Mouse (Mus musculus): ENCODE results near the gene Mllt6. TPM values are rescaled to one million over a fixed set of nuclear protein-coding genes. Genes with fewer than 3 reads are reported as not detected.

The Mllt6 gene
- total and polyA plus RNA-seq, 3 experiments: 17.2 to 17.6 TPM; not detected in 1

DNA sequence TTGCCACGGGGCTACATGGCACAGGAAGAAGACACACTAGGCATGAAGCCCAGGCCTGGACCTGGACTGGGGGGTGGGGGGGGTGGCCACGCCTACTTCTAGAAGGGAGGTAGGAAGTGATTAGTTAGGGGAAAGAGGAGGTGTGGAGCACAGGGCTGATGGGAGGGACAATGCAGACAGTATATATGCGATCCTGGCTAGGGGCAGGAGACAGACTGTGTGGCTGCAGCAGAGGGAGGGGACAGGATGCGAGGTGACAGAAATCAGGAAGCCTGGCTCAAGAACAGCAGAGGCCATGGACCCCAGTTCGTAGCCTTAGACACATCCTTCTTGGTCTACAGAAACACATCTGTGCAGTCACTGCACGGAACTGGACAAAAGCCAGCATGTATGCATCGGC, 60.5 kb downstream of the Mllt6 start:
- no peak overlapping the region for H3K4me3 ChIP-seq (ENCODE audit: control insufficient read depth in 1 of 2, insufficient read depth in 1 of 2, low read depth in 2 of 2, low read length in 2 of 2)
- H3K27ac ChIP-seq (ENCODE audit: control insufficient read depth, low read depth, low read length): no peak overlapping the region
- no peak for DNase-seq (ENCODE audit: low read depth, low spot score)
- no peaks in the 10 kb centered on the region for H3K79me2 ChIP-seq (ENCODE audit: control insufficient read depth, insufficient read depth, low read length, poor library complexity)
- no peak overlapping the region for H3K9ac ChIP-seq (ENCODE audit: control insufficient read depth, low read depth, low read length, poor library complexity, severe bottlenecking)
- no peaks in the 10 kb centered on the region for H3K9me3 ChIP-seq (replicated peaks; ENCODE audit: insufficient read depth, low read length)
- H3K36me3 ChIP-seq (ENCODE audit: control insufficient read depth in 1 of 2, insufficient read depth in 2 of 2, low read length in 2 of 2): peaks cover 0 to 17% of the 10 kb centered on the region in 2 experiments; a peak in 2 of 4 replicates
- no peaks in the 10 kb centered on the region; a peak in 1 of 4 replicates for H3K4me1 ChIP-seq (ENCODE audit: control insufficient read depth in 1 of 2, insufficient read depth in 2 of 2, low read length in 2 of 2)
- no peaks in the 10 kb centered on the region for H3K27me3 ChIP-seq (ENCODE audit: control insufficient read depth in 1 of 2, insufficient read depth in 2 of 2, low read length in 2 of 2)
- TF ChIP-seq HCFC1 (IDR thresholded peaks at IDR 0.05; ENCODE audit: low read depth, low read length): no peak
- no peak for TF ChIP-seq ZNF384 (IDR thresholded peaks at IDR 0.05; ENCODE audit: low read depth, low read length)
- TF ChIP-seq UBTF (IDR thresholded peaks at IDR 0.05; ENCODE audit: borderline replicate concordance, insufficient read depth, low read depth, low read length): no peak
- no peak for TF ChIP-seq GATA1 (IDR thresholded peaks at IDR 0.05; ENCODE audit: low read depth, low read length)
- no peak for TF ChIP-seq ETS1 (IDR thresholded peaks at IDR 0.05; ENCODE audit: low read depth, low read length)
- no peak for TF ChIP-seq NRF1 (IDR thresholded peaks at IDR 0.05; ENCODE audit: insufficient read depth, low read depth, low read length, poor library complexity, severe bottlenecking)
- no peak for TF ChIP-seq MXI1 (IDR thresholded peaks at IDR 0.05; ENCODE audit: low read depth, low read length)

DNA sequence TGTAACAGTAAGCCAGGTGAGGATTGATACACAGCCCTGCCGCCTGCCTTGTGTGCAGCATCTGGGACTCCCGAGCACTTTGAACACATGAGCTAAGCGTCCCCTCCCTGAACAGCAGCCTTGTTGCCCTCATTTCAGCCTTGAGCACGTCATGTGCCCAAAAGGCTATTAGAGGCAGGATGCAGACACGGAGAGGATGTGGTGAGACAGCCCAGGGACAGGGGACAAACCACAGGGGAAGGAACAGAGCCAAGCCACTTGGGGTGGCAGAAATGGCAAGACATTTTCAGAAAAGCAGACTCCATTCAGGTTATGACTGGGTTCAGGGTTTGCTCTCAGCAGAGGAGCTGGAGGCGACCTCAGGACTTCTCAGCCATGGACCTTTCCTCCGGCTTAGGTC, 65.1 kb downstream of the Mllt6 start:
- Histone ChIP-seq H3K4me1 (ENCODE audit: control insufficient read depth in 1 of 2, insufficient read depth in 2 of 2, low read length in 2 of 2) (no peaks in the 10 kb centered on the region), H3K36me3 (ENCODE audit: control insufficient read depth in 1 of 2, insufficient read depth in 2 of 2, low read length in 2 of 2) (peaks cover 0 to 17% of the 10 kb centered on the region in 2 experiments; a peak in 2 of 4 replicates), H3K4me3 (ENCODE audit: control insufficient read depth in 1 of 2, insufficient read depth in 1 of 2, low read depth in 2 of 2, low read length in 2 of 2) (no peak overlapping the region), H3K9ac (ENCODE audit: control insufficient read depth, low read depth, low read length, poor library complexity, severe bottlenecking) (no peak overlapping the region), H3K27ac (ENCODE audit: control insufficient read depth, low read depth, low read length) (no peak overlapping the region), H3K79me2 (ENCODE audit: control insufficient read depth, insufficient read depth, low read length, poor library complexity) (no peaks in the 10 kb centered on the region), H3K9me3 (replicated peaks; ENCODE audit: insufficient read depth, low read length) (no peaks in the 10 kb centered on the region), H3K27me3 (ENCODE audit: control insufficient read depth in 1 of 2, insufficient read depth in 2 of 2, low read length in 2 of 2) (no peaks in the 10 kb centered on the region)
- TF ChIP-seq KAT2A (conservative IDR thresholded peaks at IDR 0.05; ENCODE audit: low read depth, low read length) (no peak), ELF1 (IDR thresholded peaks at IDR 0.05; ENCODE audit: low read depth, low read length) (no peak), CHD1 (IDR thresholded peaks at IDR 0.05; ENCODE audit: low read depth, low read length) (no peak), CTCF (IDR thresholded peaks at IDR 0.05 in 2 of 3, conservative IDR thresholded peaks at IDR 0.05 in 1 of 3; ENCODE audit: control insufficient read depth in 1 of 3, insufficient read depth in 1 of 3, low read depth in 2 of 3, low read length in 3 of 3, poor library complexity in 1 of 3, severe bottlenecking in 1 of 3) (no peak), GABPA (IDR thresholded peaks at IDR 0.05; ENCODE audit: low read depth, low read length) (no peak)
- no peak for DNase-seq (ENCODE audit: low read depth, low spot score)

DNA sequence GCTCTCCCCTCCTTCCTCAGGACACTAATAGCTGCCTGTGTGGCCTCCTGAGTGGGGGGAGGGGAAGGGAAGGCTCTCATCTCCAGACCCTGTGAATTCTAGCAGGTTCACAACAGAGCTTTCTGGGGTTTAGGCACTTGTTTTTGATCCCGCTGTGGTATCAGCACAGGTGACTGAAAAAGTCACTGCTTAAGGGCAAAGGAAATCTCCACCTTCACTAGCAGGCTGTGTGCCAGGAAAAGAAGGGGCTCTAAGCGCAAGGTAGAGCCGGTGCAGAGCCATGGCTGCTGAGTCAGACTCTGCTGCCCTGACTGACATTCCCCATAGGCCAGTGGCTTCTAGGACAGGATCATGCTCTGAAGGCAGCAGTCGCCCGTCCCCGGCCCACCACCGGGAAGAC, 65.5 kb downstream of the Mllt6 start:
- Histone ChIP-seq H3K36me3 (ENCODE audit: control insufficient read depth in 1 of 2, insufficient read depth in 2 of 2, low read length in 2 of 2) (peaks cover 0 to 14% of the 10 kb centered on the region in 2 experiments; a peak in 2 of 4 replicates), H3K79me2 (ENCODE audit: control insufficient read depth, insufficient read depth, low read length, poor library complexity) (peaks cover 1% of the 10 kb centered on the region; the same call in 1 of the 2 replicates), H3K9me3 (replicated peaks; ENCODE audit: insufficient read depth, low read length) (no peaks in the 10 kb centered on the region), H3K27me3 (ENCODE audit: control insufficient read depth in 1 of 2, insufficient read depth in 2 of 2, low read length in 2 of 2) (no peaks in the 10 kb centered on the region), H3K9ac (ENCODE audit: control insufficient read depth, low read depth, low read length, poor library complexity, severe bottlenecking) (no peak overlapping the region), H3K4me3 (ENCODE audit: control insufficient read depth in 1 of 2, insufficient read depth in 1 of 2, low read depth in 2 of 2, low read length in 2 of 2) (no peak overlapping the region), H3K4me1 (ENCODE audit: control insufficient read depth in 1 of 2, insufficient read depth in 2 of 2, low read length in 2 of 2) (no peaks in the 10 kb centered on the region), H3K27ac (ENCODE audit: control insufficient read depth, low read depth, low read length) (no peak overlapping the region)
- TF ChIP-seq MAX (IDR thresholded peaks at IDR 0.05; ENCODE audit: low read length) (no peak), ELF1 (IDR thresholded peaks at IDR 0.05; ENCODE audit: low read depth, low read length) (no peak), MEF2A (IDR thresholded peaks at IDR 0.05; ENCODE audit: extremely low read depth, insufficient replicate concordance, low read depth, low read length, poor library complexity, severe bottlenecking) (no peak), ZKSCAN1 (IDR thresholded peaks at IDR 0.05; ENCODE audit: low read depth, low read length) (no peak), BHLHE40 (IDR thresholded peaks at IDR 0.05; ENCODE audit: borderline replicate concordance, low read depth, low read length) (no peak), GABPA (IDR thresholded peaks at IDR 0.05; ENCODE audit: low read depth, low read length) (no peak), NRF1 (IDR thresholded peaks at IDR 0.05; ENCODE audit: insufficient read depth, low read depth, low read length, poor library complexity, severe bottlenecking) (no peak), MYB (IDR thresholded peaks at IDR 0.05; ENCODE audit: low read depth, low read length) (no peak), CHD1 (IDR thresholded peaks at IDR 0.05; ENCODE audit: low read depth, low read length) (no peak), UBTF (IDR thresholded peaks at IDR 0.05; ENCODE audit: borderline replicate concordance, insufficient read depth, low read depth, low read length) (no peak), JUND (IDR thresholded peaks at IDR 0.05; ENCODE audit: low read depth, low read length) (no peak), MAZ (IDR thresholded peaks at IDR 0.05; ENCODE audit: low read depth, low read length) (no peak), POLR2A (IDR thresholded peaks at IDR 0.05; ENCODE audit: control insufficient read depth in 1 of 2, insufficient read depth in 1 of 2, low read depth in 1 of 2, low read length in 2 of 2, poor library complexity in 1 of 2) (no peak), SMC3 (IDR thresholded peaks at IDR 0.05; ENCODE audit: low read depth, low read length) (no peak), TBP (IDR thresholded peaks at IDR 0.05; ENCODE audit: low read depth, low read length) (no peak), TAL1 (IDR thresholded peaks at IDR 0.05; ENCODE audit: low read length) (no peak)
- DNase-seq (ENCODE audit: low read depth, low spot score): no peak

Data from MEL (cell line).